Comparison of ENCODE assay signal across 25 mouse cellular contexts in genomic region chr7:121587713-121588112, GRCm38 (mm10).
DNase-seq lines count a peak whose midpoint lies in the region; ATAC-seq and TF ChIP-seq lines count a peak whose summit lies in the region.
"Had no signal": no experiment of that assay in that cellular context is flagged by ENCODE, and none has a peak within 500 bp of the region (broad histone marks: within the 10 kb centered on the region; RNA-seq: fewer than 3 reads in every experiment).

No protein-coding gene starts in this region.

- no peak overlapping the region for H3K4me2 ChIP-seq in liver, postnatal 0 days (ENCODE audit: low read depth, low read length)
- no peak overlapping the region for H3K4me2 ChIP-seq in liver, embryonic 12.5 days
- H3K4me2 ChIP-seq: embryonic facial prominence, embryonic 12.5 days; embryonic facial prominence, embryonic 15.5 days; forebrain, embryonic 12.5 days; forebrain, embryonic 15.5 days; heart, embryonic 11.5 days; hindbrain, embryonic 12.5 days; intestine, embryonic 15.5 days had no signal

- H3K27ac ChIP-seq in liver, postnatal 0 days (ENCODE audit: low read depth): no peak overlapping the region
- H3K27ac ChIP-seq in liver, embryonic 12.5 days: no peak overlapping the region
- H3K27ac ChIP-seq: embryonic facial prominence, embryonic 12.5 days; embryonic facial prominence, embryonic 15.5 days; forebrain, embryonic 12.5 days; forebrain, embryonic 15.5 days; hindbrain, embryonic 12.5 days; intestine, embryonic 15.5 days had no signal

- no peak for DNase-seq in liver, postnatal 0 days
- peak; percentile 59 for DNase-seq in A20 (ENCODE audit: low read depth, low spot score)
- peak; percentile 14 for DNase-seq in splenic B cell, adult 2 months (ENCODE audit: low read depth, low spot score)
- no peak for DNase-seq in B cell, adult 2 months
- DNase-seq: adrenal gland, adult 8-10 months; adrenal gland, postnatal 25 days; cerebellum, adult 11-12 months; cerebellum, adult 8-10 months; cerebellum, postnatal 10 days; cerebellum, postnatal 36 days; gastrocnemius, postnatal 25 days had no signal

- H3K9me3 ChIP-seq in liver, postnatal 0 days (ENCODE audit: low read length): no peaks in the 10 kb centered on the region
- H3K9me3 ChIP-seq in liver, embryonic 12.5 days (replicated peaks): no peaks in the 10 kb centered on the region
- H3K9me3 ChIP-seq: embryonic facial prominence, embryonic 12.5 days; embryonic facial prominence, embryonic 15.5 days; forebrain, embryonic 12.5 days; forebrain, embryonic 15.5 days; hindbrain, embryonic 12.5 days; intestine, embryonic 15.5 days had no signal

- no peak overlapping the region for H3K9ac ChIP-seq in liver, postnatal 0 days (replicated peaks)
- no peak overlapping the region for H3K9ac ChIP-seq in liver, embryonic 12.5 days
- H3K9ac ChIP-seq: embryonic facial prominence, embryonic 12.5 days; embryonic facial prominence, embryonic 15.5 days; forebrain, embryonic 12.5 days; forebrain, embryonic 15.5 days; hindbrain, embryonic 12.5 days; intestine, embryonic 15.5 days had no signal

- peak; percentile 23 for TF ChIP-seq CTCF in liver, postnatal 0 days (IDR thresholded peaks at IDR 0.05; ENCODE audit: low read depth)

- 45% methylated on average over 2 of the region's 2 CpGs for WGBS in liver, postnatal 0 days (ENCODE audit: insufficient replicate concordance)
- 44% methylated on average over 2 of the region's 2 CpGs for WGBS in liver, embryonic 12.5 days (ENCODE audit: insufficient replicate concordance)

- no peaks in the 10 kb centered on the region for H3K36me3 ChIP-seq in liver, postnatal 0 days (replicated peaks; ENCODE audit: insufficient read depth, low read length)
- H3K36me3 ChIP-seq in liver, embryonic 12.5 days: no peaks in the 10 kb centered on the region
- no peaks in the 10 kb centered on the region for H3K36me3 ChIP-seq in splenic B cell, adult 2 months (ENCODE audit: control insufficient read depth, insufficient read depth, low read length, poor library complexity, severe bottlenecking)
- H3K36me3 ChIP-seq: embryonic facial prominence, embryonic 12.5 days; embryonic facial prominence, embryonic 15.5 days; forebrain, embryonic 12.5 days; forebrain, embryonic 15.5 days; hindbrain, embryonic 12.5 days; intestine, embryonic 15.5 days had no signal

- no peak for ATAC-seq in liver, postnatal 0 days
- no peak for ATAC-seq in liver, embryonic 12.5 days
- 0 out of 2 replicates have a peak, but pooled peaks have one; percentile 47 for ATAC-seq in common myeloid progenitor, adult 5-6 weeks (replicated peaks; ENCODE audit: low read depth, poor library complexity, severe bottlenecking)
- no peak for ATAC-seq in erythroblast, adult 5-6 weeks (replicated peaks; ENCODE audit: low FRiP score, poor library complexity, severe bottlenecking)
- ATAC-seq: activated CD4-positive, CD25-positive, alpha-beta regulatory T cell, adult 4 months; CD4-positive, CD25-positive, alpha-beta regulatory T cell, adult 4 months; forebrain, embryonic 15.5 days; hindbrain, embryonic 16.5 days; intestine, embryonic 15.5 days had no signal

- no peaks in the 10 kb centered on the region for H3K4me1 ChIP-seq in liver, postnatal 0 days (ENCODE audit: insufficient read depth)
- H3K4me1 ChIP-seq in liver, embryonic 12.5 days: no peaks in the 10 kb centered on the region
- H3K4me1 ChIP-seq: embryonic facial prominence, embryonic 12.5 days; embryonic facial prominence, embryonic 15.5 days; hindbrain, embryonic 12.5 days; intestine, embryonic 15.5 days had no signal

- H3K4me3 ChIP-seq in liver, postnatal 0 days (ENCODE audit: low read depth, low read length): no peak overlapping the region
- no peak overlapping the region for H3K4me3 ChIP-seq in liver, embryonic 12.5 days
- H3K4me3 ChIP-seq: embryonic facial prominence, embryonic 12.5 days; embryonic facial prominence, embryonic 15.5 days; erythroblast, embryonic 14.5 days; forebrain, embryonic 12.5 days; forebrain, embryonic 15.5 days; hindbrain, embryonic 12.5 days; intestine, embryonic 15.5 days had no signal

- no peak for TF ChIP-seq EP300 in liver, postnatal 0 days (IDR thresholded peaks at IDR 0.05; ENCODE audit: low read depth)

- no peaks in the 10 kb centered on the region for H3K27me3 ChIP-seq in liver, postnatal 0 days (ENCODE audit: insufficient read depth, low read length)
- H3K27me3 ChIP-seq in liver, embryonic 12.5 days (replicated peaks): no peaks in the 10 kb centered on the region
- H3K27me3 ChIP-seq in splenic B cell, adult 2 months (ENCODE audit: control insufficient read depth, insufficient read depth, low read length, poor library complexity, severe bottlenecking): no peaks in the 10 kb centered on the region
- H3K27me3 ChIP-seq: embryonic facial prominence, embryonic 12.5 days; embryonic facial prominence, embryonic 15.5 days; forebrain, embryonic 12.5 days; forebrain, embryonic 15.5 days; hindbrain, embryonic 12.5 days; intestine, embryonic 15.5 days had no signal

Comparison
In these comparisons a context has a peak if more than half of its experiments do, and no peak if none do; other contexts are left out.
1. DNase-seq: peak in A20 (single experiment) and splenic B cell, adult 2 months (single experiment); none in liver, postnatal 0 days (single experiment) and B cell, adult 2 months (0 of 2).